Mouse (Mus musculus) brain, adult 2 months (tissue): Measurements from ENCODE around the gene Unc5b.
A peak's percentile ranks its signal among the peaks of the same experiment; 100 is the strongest.

Source experiments
- DNase-seq: peaks from one replicate; pipeline ENCODE4 v3.0.0; 2011; ENCODE audit warnings: low read depth, low spot score

The Unc5b gene

GRCm38 (mm10) chr10:60821311-60821710 is 10.1 kb downstream of the Unc5b start:
- DNase-seq: no peak

GRCm38 (mm10) chr10:60820552-60820951 is 10.8 kb downstream of the Unc5b start:
- DNase-seq: peak; percentile 99

GRCm38 (mm10) chr10:60819654-60820192 is 11.7 kb downstream of the Unc5b start:
- DNase-seq: peak; percentile 35

- DNase-seq: peak; percentile 63
Measured at GRCm38 (mm10) chr10:60819179-60819578, 12.2 kb downstream of the Unc5b start.

GRCm38 (mm10) chr10:60818708-60819107 is 12.7 kb downstream of the Unc5b start:
- peak; percentile 55 for DNase-seq

- DNase-seq: no peak
Measured at GRCm38 (mm10) chr10:60817868-60818267, 13.5 kb downstream of the Unc5b start.

GRCm38 (mm10) chr10:60816872-60817648 is 14.3 kb downstream of the Unc5b start:
- DNase-seq: peak; percentile 98

- DNase-seq: peak; percentile 75
Measured at GRCm38 (mm10) chr10:60815855-60816254, 15.5 kb downstream of the Unc5b start.

- no peak for DNase-seq
Measured at GRCm38 (mm10) chr10:60815059-60815458, 16.3 kb downstream of the Unc5b start.

- no peak for DNase-seq
Measured at GRCm38 (mm10) chr10:60814444-60815057, 16.8 kb downstream of the Unc5b start.

GRCm38 (mm10) chr10:60813606-60814005 is 17.8 kb downstream of the Unc5b start:
- no peak for DNase-seq

GRCm38 (mm10) chr10:60811792-60812525 is 19.4 kb downstream of the Unc5b start:
- no peak for DNase-seq

- no peak for DNase-seq
Measured at GRCm38 (mm10) chr10:60808447-60808846, 22.9 kb downstream of the Unc5b start.

- peak; percentile 54 for DNase-seq
Measured at GRCm38 (mm10) chr10:60807531-60808185, 23.7 kb downstream of the Unc5b start.

- peak; percentile 53 for DNase-seq
Measured at GRCm38 (mm10) chr10:60806207-60806538, 25.2 kb downstream of the Unc5b start.

GRCm38 (mm10) chr10:60805436-60806206 is 25.8 kb downstream of the Unc5b start:
- DNase-seq: peak; percentile 52

- no peak for DNase-seq
Measured at GRCm38 (mm10) chr10:60804865-60805264, 26.5 kb downstream of the Unc5b start.

GRCm38 (mm10) chr10:60803971-60804370 is 27.4 kb downstream of the Unc5b start:
- peak; percentile 92 for DNase-seq

- no peak for DNase-seq
Measured at GRCm38 (mm10) chr10:60801898-60802412, 29.4 kb downstream of the Unc5b start.

- no peak for DNase-seq
Measured at GRCm38 (mm10) chr10:60801168-60801897, 30.0 kb downstream of the Unc5b start.
